Mouse (Mus musculus) spleen, adult 2 months (tissue): ENCODE measurements around the gene Abcc10.

Experiments used
- CTCF ChIP-seq: fragments of 200-500 bp; IDR thresholded peaks from 2 replicates; pipeline ENCODE4 v1.5.1; 2011; ENCODE audit warnings: mild to moderate bottlenecking, inconsistent platforms; ENCODE audit not compliant: insufficient read depth, insufficient read length, insufficient replicate concordance; ENCODE audit errors: extremely low read depth
- POLR2A ChIP-seq: fragments of 200-500 bp; IDR thresholded peaks from 2 replicates; pipeline ENCODE4 v1.6.1; 2011; ENCODE audit warnings: low read depth, low read length, inconsistent platforms

DNA sequence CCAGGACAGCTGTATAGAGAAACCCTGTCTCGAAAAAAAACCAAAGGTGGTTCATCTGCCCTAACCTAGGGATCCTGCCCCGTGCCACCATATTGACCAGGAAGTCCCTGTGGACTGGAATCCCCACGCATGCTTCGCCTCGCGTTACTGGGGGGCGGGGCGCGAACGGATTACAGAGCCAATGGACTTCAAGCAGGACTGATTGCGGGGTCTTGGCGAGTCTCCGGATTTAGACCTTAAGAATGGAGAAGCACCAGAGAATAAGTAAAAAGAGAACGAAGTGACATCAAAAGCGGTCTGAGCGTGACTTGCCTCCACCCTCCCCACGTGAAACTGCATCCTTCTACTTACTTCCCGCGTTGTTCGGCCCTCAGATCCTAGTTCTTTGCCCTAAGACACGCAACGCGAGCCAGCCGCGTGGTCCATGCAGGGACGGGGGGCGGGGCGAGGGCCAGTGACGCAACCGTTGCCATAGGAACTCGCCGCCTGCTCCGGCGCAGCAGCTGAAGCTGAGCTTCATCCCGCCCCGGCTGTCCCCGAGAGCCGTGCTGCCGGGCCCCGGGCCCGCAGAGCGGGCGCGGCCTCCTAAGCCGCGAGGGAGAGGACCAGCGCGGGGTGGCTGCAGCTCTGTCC is 74.6 kb downstream of the Abcc10 start, which contains the start of gene Lrrc73:
- TF ChIP-seq CTCF (no peak), POLR2A (no peak)
